Mouse (Mus musculus) right cerebral cortex, adult 18-20 months (tissue): Measurements from ENCODE around the gene Cenpl.
A peak's percentile ranks its signal among the peaks of the same experiment; 100 is the strongest.

Experiments
- DNase-seq: peaks from one replicate; pipeline ENCODE4 v3.0.0; 2022; ENCODE audit warnings: mixed read lengths

The Cenpl gene

GRCm38 (mm10) chr1:161041261-161042020 is 29.1 kb upstream of the Cenpl start:
- no peak for DNase-seq

GRCm38 (mm10) chr1:161046972-161047371 is 23.5 kb upstream of the Cenpl start:
- no peak for DNase-seq

GRCm38 (mm10) chr1:161057164-161057563 is 13.3 kb upstream of the Cenpl start:
- no peak for DNase-seq

- DNase-seq = no peak
Observed at GRCm38 (mm10) chr1:161063351-161063750, 7.2 kb upstream of the Cenpl start.

GRCm38 (mm10) chr1:161071272-161071620 is 733 bp downstream of the Cenpl start:
- no peak for DNase-seq

GRCm38 (mm10) chr1:161076238-161076637 is 5.7 kb downstream of the Cenpl start:
- DNase-seq = no peak

- DNase-seq = no peak
Observed at GRCm38 (mm10) chr1:161077243-161077642, 6.7 kb downstream of the Cenpl start.

- DNase-seq = no peak
Observed at GRCm38 (mm10) chr1:161099721-161100405, 29.4 kb downstream of the Cenpl start.

- no peak for DNase-seq
Observed at GRCm38 (mm10) chr1:161103842-161104241, 33.3 kb downstream of the Cenpl start.

- no peak for DNase-seq
Observed at GRCm38 (mm10) chr1:161109216-161109615, 38.7 kb downstream of the Cenpl start.

GRCm38 (mm10) chr1:161114591-161114990 is 44.1 kb downstream of the Cenpl start:
- DNase-seq = no peak

GRCm38 (mm10) chr1:161122661-161123418 is 52.3 kb downstream of the Cenpl start:
- no peak for DNase-seq

- DNase-seq = no peak
Observed at GRCm38 (mm10) chr1:161126461-161126860, 55.9 kb downstream of the Cenpl start.

- DNase-seq = peak; percentile 94
Observed at GRCm38 (mm10) chr1:161130726-161131664, 60.5 kb downstream of the Cenpl start, which contains the start of gene Klhl20. TSS of gene Klhl20 (minus strand) at chr1:161131511.
